Mouse (Mus musculus) spleen, adult 12 weeks (tissue): Measurements from ENCODE around the gene N4bp2l1.
A peak's percentile ranks its signal among the peaks of the same experiment; 100 is the strongest.

Experiments used
- DNase-seq: peaks from one replicate; pipeline ENCODE4 v3.0.0; 2022; ENCODE audit warnings: low spot score

The N4bp2l1 gene

GRCm38 (mm10) chr5:150564426-150564825 lies 32.6 kb downstream of the N4bp2l1 start:
- DNase-seq, result no peak

- no peak for DNase-seq
These were observed 35.2 kb downstream of the N4bp2l1 start for GRCm38 (mm10) chr5:150561783-150562182.

GRCm38 (mm10) chr5:150561376-150561775 lies 35.6 kb downstream of the N4bp2l1 start:
- DNase-seq, result no peak

GRCm38 (mm10) chr5:150560851-150561250 lies 36.1 kb downstream of the N4bp2l1 start:
- DNase-seq, result no peak

- no peak for DNase-seq
These were observed 37.4 kb downstream of the N4bp2l1 start for GRCm38 (mm10) chr5:150559519-150560103.

GRCm38 (mm10) chr5:150551637-150552036 lies 45.4 kb downstream of the N4bp2l1 start:
- no peak for DNase-seq

- DNase-seq, result no peak
These were observed 53.8 kb downstream of the N4bp2l1 start for GRCm38 (mm10) chr5:150543184-150543583.

- no peak for DNase-seq
These were observed 55.7 kb downstream of the N4bp2l1 start for GRCm38 (mm10) chr5:150541302-150541701.

- no peak for DNase-seq
These were observed 71.7 kb downstream of the N4bp2l1 start for GRCm38 (mm10) chr5:150525239-150525638.

GRCm38 (mm10) chr5:150522867-150523234 lies 74.1 kb downstream of the N4bp2l1 start:
- DNase-seq, result no peak

GRCm38 (mm10) chr5:150521937-150522866 lies 74.8 kb downstream of the N4bp2l1 start, which contains the start of gene Brca2:
Brca2 (plus strand) TSS chr5:150522630.
- peak; percentile 94 for DNase-seq
